Mouse (Mus musculus) c-Kit-positive CD71-positive TER-119-positive erythroid progenitor cells, embryonic 14.5 days (primary cell): Measurements from ENCODE around the gene Tbc1d12.
"Not testable (repeated sequence)": the region's sequence is repeated elsewhere in the genome, so short reads cannot be mapped to it uniquely, and the experiment has no call there.

Experiments used
- DNase-seq: peaks from one replicate; pipeline ENCODE4 v3.0.0-alpha.2; 2013; ENCODE audit warnings: low spot score

The Tbc1d12 gene

DNA sequence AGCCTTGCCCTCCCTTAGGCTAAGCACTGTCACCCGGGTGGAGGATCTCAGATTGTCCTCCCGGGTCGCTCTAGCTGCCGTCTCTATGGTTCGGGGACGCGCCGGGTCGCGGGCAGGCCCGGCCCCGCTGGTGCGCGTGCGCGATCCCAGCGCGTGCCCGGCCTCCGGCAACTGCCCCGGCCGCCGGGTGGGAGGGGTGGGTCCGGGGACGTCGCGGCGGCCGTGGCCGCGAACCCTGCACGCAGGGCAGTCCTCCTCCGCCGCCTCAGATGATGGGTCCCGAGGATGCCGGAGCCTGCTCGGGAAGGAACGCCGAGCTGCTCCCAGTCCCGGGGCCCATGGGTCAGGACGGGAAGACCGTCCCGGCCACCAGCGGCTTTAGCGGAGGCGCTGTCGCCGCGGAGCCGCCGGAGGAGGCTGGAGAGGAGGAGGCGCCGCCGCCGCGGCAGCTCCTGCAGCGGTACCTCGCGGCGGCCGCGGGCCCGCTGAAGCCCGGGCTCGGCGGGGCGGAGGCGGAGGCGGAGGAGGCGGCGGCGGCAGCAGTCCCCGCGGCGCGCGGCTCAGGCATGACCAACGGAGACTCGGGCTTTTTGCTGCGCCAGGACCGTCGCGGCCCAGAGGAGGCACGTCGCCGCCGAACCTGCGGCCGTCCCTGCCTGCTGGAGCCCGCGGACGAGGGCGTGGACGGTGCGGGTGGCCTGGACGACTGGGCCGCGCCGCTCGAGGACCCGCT, at the start of gene Tbc1d12:
Gene Tbc1d12 (plus strand): TSS at position 142 of the 733 bp plus-strand sequence.
- peak; percentile 87 for DNase-seq

DNA sequence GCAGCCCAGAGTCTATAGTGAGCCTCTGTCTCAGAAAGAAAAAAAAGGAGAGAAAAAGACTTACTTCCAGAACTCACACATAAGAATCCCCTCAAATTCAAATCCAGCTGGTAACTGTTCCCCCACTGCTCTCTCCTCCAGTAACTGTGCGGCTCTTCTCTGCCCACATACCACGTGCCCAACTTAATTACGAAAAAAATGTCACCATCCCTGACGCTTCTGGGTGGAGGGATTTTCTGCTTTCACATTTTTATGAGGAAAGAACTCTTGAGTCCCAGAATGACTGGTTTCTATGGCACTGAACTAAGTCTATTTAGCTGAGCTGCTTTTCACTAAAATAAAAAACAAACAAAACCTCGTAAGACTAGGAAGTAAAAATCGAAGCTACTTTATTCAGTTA, 48.6 kb upstream of the Tbc1d12 start:
- no peak for DNase-seq

DNA sequence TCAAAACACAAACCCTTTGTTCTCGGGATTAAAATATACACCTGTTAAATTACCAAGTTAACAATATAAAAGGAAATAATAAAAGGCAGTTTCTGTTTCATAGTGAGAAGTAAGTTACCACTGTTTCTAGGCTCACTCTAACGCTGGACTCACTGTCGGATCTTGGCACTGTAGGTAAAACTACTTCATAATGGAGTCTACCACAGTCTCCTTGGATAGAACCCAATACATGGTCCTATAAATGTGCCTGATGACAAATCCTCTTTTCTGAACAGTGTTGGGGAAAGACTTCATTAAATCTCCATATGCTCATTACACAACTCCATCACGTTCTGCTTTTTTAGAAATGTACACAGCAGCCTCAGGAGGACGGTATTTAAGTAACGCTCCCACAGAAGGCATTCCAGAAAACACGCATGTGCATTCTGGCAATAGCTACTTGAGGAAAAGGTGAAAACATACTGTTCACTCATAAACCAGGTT, 42.8 kb upstream of the Tbc1d12 start:
- DNase-seq = no peak

DNA sequence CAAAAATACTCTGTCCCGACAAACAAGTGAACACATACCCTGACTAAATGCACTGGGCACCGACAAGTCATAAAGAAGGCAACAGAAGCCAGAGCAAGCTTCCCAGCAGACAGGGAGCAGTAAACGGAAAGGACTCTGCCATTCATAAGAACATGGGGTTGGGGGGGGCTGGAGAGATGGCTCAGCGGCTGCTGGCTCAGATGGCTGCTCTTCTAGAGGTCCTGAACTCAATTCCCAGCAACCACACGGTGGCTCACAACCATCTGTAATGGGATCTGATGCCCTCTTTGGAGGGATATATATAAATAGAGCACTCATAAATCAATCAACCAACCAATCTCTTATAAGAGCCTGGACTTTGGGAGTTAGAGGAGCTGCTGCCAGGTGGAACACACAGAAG, 39.8 kb upstream of the Tbc1d12 start:
- DNase-seq = no peak

DNA sequence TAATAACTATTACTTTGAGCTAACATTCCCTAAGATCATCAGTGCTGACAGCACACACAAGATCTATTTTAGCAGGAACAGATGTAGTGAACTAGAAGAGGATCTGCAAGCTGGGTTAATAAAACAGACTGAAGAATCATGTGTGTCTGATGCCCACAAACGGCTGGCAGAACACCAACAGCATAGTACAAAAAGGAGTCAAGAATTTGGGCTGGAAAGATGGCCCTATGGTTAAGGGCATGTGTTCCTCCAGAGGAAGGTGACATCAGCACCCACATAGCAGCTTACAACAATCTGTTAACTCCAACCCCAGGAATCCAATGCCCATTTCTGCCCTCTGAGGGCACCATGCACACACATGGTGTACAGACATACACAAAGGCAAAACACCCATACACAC, 38.1 kb upstream of the Tbc1d12 start:
- DNase-seq = no peak

DNA sequence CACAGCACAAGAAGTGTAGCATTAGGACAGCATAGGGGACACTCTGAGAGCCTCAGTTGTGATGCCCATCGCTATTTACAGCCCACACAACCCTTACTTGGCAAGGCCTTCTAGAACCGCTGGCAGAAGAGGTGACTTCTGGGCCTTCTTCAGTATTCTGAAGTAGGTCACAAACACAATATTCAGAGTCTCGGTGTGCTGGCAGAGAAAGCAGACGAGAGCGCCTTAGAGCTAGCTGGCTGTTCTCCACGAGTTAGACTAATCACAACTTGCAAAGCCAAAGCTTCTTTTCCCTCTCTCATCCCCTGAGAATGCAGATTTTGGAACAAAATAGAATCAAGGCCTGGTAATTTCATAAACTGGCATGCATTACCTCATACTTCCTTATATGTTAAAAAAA, 37.6 kb upstream of the Tbc1d12 start:
- no peak for DNase-seq

DNA sequence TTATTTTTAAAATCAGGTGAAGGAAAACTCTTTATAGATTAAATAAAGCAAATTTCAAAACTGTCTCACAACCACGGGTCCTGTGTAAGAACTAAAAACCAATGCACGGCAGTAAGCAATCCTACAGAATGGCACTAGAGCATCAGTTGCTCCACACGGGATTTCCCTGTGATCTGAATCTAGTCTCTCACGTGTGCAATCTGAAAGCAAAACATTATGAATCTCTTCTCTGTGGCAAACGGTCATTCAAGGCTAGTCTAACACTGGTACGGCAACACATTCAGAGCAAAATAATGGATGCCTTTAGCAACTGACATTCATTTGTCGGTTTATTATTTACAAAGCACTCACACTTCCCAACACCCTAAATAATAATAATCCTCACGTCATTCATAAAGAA, 18.2 kb upstream of the Tbc1d12 start:
- DNase-seq = no peak

DNA sequence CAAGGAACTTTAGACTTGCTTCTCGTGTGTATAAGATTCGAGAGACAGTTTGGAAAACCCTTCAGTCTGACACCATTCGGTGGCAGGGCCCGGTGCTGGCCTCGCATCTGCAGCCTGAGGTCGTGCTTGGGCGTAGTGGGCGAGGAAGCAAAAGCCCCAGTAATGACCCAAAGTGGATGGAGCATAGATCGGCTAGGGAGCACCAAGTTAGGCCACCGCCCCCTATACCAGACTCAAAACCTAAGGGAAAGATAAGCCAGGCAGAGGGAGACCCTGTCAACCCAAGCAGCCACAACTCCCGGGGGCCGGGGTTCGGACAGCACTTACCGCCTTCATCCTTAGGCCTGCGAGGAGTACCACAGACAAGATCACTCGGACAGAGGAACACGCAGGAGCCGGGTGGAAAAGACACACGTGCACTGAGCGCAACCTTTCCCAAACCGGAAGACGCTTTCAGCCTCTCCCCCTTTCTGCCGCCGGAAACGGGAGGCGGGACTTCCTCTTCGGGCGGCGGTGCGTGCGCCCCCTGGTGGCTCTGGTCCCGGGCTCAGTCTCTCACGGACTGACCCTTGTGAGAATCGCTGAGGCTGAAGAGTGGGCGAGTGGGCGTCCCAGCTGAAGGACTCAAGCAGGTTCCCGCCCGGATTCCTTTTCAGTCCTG, 17.5 kb upstream of the Tbc1d12 start, which contains the start of gene Noc3l:
Gene Noc3l (minus strand): TSS at position 472 of the 661 bp plus-strand sequence.
- peak; percentile 90 for DNase-seq

DNA sequence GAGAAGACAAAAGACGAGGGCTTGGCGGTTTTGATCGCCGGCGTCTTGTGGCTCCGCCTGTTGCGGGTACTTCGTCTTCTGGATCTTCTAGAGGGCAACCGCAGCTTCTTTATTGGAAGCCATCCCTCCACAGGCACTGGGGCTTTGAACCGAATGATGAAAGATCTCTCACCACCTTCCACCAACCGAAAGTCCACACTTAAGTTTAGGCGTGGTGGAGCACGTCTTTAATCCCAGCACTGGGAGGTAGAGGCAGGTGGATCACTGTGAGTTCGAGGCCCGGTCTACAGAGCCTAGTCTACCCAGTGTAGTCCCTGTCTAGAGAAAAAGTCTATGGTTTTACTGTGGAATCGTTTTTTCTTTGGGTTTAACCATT, 17.0 kb upstream of the Tbc1d12 start:
- DNase-seq = no peak

DNA sequence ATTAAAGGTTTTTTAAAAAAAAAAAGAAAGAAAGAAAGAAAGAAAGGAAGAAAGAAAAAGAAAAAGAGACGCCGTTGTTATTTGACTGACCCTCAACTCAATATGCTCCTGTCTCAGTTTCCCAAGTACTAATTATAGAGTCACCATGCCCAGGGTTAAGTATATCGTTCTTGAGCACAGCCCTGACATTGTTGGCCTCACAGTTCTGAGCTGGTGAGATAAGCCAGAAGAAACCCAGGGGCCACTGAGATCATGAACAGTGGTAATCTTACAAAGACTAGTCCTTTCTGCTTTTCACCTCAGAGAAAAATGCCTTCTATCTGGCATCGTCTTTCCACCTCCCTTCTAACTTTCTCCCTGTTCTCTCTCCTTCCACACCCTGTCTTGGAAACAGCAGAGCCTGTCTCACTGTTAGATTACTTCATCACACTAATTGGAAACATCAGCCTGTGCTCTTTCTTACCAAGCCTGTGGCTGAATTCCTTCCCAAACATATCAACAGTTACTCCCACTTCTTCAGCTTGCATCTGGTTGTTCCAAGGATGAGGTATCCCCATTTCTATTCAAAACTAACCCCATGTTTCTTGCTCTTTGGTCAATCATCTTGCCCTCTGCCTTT, 16.1 kb upstream of the Tbc1d12 start:
- peak; percentile 87 for DNase-seq

DNA sequence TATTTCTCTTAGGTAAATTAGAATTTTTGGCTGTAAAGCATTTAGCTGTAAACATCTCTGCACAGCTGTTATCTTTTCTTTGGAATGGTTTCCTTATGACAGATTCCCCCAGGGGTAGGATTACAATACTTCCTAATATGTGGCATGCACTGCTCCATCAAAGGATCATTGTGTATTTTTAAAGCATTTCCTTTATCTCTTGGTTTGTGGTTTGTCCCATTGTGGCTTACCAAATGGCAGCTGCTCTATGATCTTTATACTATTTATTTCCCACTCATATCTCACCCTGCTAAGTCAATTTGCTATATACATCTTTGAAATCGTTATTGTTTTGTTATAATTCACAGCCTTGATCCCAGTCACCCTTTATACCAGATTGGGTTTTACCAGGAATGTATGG, 3.2 kb upstream of the Tbc1d12 start:
- no peak for DNase-seq

DNA sequence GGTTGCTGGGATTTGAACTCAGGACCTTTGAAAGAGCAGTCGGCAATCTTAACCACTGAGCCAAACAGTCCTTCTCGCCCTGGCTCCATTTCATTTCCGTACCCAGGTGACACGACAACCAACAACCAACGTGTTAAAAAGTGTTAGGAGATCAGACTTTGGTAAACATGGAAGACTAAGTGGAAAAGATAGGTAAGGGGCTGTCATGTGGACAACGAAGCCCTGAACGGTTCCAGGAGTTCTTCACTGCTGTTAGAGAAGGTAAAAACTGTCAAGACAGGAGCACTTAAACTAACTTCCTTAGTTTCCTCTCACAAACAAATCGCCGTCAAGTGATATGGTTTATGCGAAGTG, 318 bp upstream of the Tbc1d12 start:
- no peak for DNase-seq

DNA sequence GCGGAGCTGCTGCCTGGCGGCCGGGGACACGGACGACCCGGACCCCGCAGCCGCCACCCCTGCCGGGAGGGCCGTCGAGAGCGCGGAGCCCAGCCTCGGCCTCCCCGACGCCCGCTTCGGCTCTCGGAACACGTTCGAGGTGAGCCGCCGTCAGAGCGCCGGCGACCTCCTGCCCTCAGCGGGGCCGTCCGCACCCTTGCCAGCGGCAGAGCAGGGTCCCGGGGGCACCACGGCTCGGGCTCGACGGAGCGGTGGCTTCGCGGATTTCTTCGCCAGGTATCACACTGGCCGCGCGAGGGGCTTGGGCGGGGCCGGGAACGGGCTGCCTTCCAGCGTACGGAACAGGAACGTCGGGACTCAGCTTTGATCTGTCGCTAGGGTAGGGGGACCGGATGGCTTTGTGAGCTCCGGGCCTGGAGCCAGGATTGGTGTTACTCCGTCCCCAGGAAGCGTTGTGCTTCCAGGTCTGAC, 827 bp downstream of the Tbc1d12 start:
- DNase-seq = peak; percentile 27

DNA sequence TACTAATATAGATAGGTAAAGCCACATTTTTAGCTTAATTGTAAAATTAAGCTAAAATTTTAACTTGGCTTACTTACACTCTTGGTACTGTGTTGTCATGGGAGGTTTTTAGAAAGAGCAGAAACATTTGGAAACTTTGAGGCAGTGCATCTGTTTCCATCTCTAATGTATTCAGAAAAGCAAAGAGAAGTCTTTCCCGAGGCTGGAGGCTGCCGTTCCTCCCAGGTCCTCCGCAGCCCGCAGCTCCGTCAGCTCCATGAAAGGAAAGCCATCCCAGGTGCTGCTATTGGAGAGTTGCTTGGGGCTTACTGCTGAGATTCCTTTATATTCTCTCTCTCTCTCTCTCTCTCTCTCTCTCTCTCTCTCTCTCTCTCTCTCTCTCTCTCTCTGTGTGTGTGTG, 8.4 kb downstream of the Tbc1d12 start:
- DNase-seq = no peak

DNA sequence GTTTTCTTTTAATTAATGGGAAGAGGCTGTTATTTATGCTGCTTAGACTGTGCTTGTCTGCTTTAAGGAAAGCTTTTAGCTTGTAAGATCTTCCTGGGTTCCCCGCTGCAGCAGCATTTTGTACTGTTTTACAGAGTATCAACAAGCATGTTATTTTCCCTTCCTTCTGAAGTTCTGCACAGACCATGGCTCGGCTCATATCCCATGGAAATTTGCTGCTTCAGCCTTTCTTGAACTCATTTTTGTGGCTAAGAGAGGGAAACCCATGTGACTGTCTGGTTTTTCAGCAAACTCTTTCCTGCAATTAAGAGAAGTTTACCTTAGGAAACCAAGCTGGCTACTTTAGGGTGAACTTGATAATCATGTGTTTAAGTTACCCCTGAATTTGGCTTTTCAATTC, 10.0 kb downstream of the Tbc1d12 start:
- no peak for DNase-seq

DNA sequence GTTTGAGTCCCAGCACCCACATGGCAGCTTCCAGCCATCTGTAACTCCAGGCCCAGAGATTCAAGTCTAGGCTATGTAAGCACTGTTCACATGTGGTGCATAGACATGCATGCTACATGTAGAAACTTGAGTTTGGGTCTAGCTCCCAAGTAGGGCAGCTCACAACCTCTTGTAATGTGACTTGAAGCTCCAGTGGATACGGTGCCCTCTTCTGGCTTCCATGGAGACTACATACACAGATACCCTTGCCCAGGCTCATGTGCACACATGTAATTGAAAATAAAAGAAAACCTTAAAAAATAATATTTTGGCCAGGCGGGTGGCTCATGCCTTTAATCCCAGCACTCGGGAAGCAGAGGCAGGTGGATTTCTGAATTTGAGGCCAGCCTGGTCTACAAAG, 21.8 kb downstream of the Tbc1d12 start:
- peak; percentile 18 for DNase-seq

DNA sequence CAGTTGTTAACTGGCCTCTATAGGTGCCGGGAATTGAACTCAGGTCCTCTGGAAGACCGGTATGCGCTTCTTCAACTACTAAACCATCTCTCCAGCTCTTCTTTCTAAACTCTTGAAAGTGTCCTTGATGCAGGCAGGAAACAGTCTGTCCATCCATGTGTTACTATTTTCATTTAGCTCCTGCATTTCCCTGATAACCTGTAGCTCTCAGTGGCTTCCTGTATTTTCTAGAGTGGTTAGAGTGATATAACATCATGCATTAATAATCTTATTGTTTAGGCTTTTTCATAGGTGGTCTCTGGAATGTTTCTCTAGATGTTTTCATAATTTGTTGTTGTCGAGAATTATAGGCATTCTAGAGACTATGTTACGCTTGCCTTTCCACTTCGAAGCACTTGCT, 26.1 kb downstream of the Tbc1d12 start:
- no peak for DNase-seq

DNA sequence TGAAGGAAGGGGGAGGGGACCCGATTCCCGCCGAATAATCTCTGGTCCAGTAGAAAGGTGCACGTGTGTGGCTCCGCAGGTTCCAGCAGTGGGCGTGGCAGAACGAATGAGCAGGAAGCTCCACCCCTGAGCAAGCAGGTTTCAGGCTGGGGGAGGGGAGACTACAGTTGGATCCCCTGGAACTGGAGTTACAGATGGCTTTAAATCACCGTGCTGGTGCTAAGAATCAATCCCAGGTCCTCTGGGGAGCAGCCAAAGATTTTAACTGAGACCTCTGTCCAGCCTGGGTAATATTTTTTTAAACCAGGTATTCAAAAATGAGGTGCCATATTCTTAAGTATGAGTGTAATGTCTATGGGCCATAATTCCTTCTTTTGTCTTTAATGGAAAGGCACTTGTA, 38.4 kb downstream of the Tbc1d12 start:
- not testable (repeated sequence) for DNase-seq

DNA sequence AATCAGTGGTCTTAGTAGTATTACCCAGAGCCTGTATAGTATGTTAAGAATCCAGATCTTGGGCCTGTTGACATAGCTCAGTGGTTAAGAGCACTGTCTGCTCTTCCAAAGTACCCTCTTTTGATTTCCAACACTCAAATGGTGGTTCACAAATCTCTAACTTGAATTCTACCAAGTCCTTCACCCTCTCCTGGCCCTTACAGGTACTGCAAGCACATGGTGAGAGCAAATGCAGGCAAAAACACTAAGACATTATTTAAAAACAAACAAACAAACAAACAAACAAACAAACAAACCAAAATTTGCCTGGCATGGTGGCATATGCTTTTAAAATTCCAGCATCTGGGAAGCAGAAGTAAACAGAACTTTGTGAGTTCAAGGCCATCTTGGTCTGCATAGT, 43.9 kb downstream of the Tbc1d12 start:
- peak; percentile 5 for DNase-seq

DNA sequence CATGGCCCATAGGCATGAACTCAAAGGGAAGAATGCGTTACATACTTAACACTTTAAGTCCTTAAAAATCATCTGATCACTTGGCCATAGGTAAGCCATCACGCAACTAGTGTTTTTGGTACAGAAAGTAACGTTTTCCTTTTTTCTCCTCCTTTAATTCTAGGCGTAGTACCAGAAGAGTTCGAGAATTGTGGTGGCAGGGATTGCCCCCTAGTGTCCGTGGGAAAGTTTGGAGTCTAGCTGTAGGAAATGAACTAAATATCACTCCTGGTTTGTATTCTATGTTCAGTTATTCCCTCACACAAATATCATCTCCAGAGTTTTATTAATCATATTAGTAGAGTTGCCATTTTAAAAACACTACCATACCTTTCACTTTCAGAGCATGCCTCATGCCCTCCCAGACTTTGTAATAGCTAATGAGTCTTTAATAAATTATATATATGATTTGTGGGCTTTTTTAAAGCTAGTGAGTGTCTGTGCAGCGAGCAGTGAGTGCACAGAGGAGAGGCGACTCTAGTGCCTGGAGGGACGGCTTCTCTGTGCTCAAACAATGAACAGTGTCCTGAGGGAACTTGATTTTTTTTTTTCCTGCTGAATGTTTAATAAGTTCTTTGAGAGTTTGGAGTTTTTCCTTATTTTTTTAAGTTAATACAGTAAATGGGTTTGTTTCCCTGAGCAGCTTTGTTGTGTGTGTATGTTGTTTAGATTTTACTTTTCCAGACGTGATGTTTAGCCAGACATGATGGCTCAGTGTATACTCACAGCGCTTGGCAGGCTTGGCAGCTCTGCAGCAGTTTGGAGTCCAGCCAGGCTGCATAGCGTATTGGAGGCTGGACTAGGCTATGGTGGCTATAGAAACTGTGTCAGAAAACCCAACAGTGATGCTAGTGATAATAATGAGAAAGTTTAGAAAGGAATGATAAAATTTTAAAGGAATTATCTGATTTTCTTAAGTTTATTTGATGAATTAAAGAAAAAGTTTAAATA, 65.1 kb downstream of the Tbc1d12 start:
- no peak for DNase-seq

DNA sequence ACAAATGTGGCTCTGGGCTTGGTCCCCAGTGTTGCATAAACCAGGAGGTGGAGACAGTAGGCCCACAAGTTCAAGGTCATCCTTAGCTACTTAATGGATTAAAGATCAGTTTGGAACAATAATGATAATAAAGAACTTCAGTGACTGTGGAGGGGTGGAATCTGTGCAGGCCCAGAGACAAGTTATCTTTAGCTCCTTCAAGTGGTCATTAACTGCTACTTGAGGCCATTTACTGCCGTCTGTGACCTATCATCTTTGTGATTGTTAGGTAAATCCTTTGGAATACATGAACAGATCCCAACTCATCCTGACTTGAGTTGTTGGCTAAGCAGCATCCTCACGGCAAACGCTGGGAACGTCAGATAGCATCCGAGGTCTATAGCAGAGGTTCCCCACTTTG, 66.1 kb downstream of the Tbc1d12 start:
- DNase-seq = no peak

DNA sequence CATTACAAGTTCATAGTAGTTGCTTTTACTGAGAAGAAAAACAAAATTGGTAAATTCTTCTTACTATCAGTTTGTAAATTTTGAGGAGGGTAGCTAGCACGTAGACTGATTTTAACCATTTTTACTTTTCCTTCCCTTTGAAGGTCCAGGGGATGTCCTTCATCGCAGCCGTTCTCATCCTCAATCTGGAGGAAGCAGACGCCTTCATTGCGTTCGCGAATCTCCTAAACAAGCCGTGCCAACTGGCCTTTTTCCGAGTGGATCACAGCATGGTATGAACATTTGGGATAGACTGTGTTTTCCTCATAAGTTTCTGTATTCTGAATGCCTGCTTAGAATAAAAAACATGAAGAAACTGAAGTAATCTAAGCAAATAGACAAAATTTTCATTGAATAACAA, 77.4 kb downstream of the Tbc1d12 start:
- DNase-seq = no peak
